In the genomic region with DNA sequence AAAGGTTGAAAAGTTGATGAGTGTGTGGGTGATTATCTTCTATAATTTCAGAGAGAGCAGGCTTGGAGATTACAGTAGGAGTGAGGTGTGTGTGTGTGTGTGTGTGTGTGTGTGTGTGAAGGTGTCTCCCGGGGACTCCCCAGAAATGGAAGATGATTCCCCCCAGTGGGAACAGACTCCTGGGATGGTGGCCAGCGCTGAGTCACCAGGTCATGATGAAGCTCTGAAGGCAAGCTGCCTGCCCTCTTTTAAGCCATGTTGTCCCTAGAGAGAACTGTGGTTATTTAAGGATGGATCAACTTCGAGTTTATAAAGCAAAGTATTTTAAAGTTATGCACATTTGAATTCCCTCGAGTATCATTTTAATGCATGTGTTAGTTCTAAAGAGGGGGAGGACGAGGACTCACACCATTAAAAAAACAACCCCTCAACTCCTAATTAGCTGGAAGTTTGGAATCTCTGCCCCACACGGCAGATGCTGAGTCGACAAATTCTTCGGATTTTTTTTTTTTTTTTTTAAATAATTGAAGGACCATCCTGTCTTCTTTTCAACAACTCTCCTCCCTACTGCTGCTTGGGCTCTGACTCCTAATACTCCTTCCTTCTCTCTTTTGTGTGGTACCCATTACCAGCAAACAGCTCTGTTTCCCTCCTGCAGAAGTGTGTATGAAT, we compare ENCODE assay signal across 16 mouse cellular contexts.
DNase-seq lines count a peak whose midpoint lies in the region; ATAC-seq and TF ChIP-seq lines count a peak whose summit lies in the region.
"Had no signal": no experiment of that assay in that cellular context is flagged by ENCODE, and none has a peak within 500 bp of the region (broad histone marks: within the 10 kb centered on the region; RNA-seq: fewer than 3 reads in every experiment).

No protein-coding gene starts in this region.

- POLR2A ChIA-PET in Patski (lab: Charles Lee), result no interaction called here

- no peaks in the 10 kb centered on the region for H3K27me3 ChIP-seq in kidney, embryonic 16.5 days (ENCODE audit: insufficient read depth, low read length)
- H3K27me3 ChIP-seq in C2C12 (ENCODE audit: control insufficient read depth, insufficient read depth, insufficient read length), result no peaks in the 10 kb centered on the region
- peaks cover 3% of the 10 kb centered on the region for H3K27me3 ChIP-seq in Patski
- H3K27me3 ChIP-seq in forebrain, embryonic 10.5 days (ENCODE audit: poor library complexity, severe bottlenecking), result peaks cover 9% of the 10 kb centered on the region; the same call in 1 of the 2 replicates
- H3K27me3 ChIP-seq: limb, embryonic 15.5 days had no signal

- DNase-seq in kidney, adult 18-20 months, result no peak
- peak; percentile 79 for DNase-seq in Patski (ENCODE audit: low read depth, low spot score)
- DNase-seq in gastrocnemius, postnatal 14 days, result peak; percentile 74
- DNase-seq in right cerebral cortex, postnatal 10 days (ENCODE audit: low spot score in 2 of 2), result no peak
- no peak for DNase-seq in forebrain, embryonic 10.5 days (ENCODE audit: extremely low spot score, low spot score)
- DNase-seq: cerebellum, adult 2 months; lung, adult 2 months; right cerebral cortex, adult 18-20 months; thymus, adult 18-20 months had no signal

- no peaks in the 10 kb centered on the region for H3K79me3 ChIP-seq in C2C12 (ENCODE audit: low read depth)

- ATAC-seq in kidney, embryonic 16.5 days (ENCODE audit: low FRiP score, low TSS enrichment), result peak; percentile 29; the same call in 1 of the 2 replicates
- ATAC-seq in Patski, result no peak

- peak overlapping the region; percentile 71 for H3K27ac ChIP-seq in kidney, embryonic 16.5 days (ENCODE audit: low read length)
- no peak overlapping the region for H3K27ac ChIP-seq in forebrain, embryonic 10.5 days
- H3K27ac ChIP-seq: heart, embryonic 10.5 days; layer of hippocampus, adult 2 months; limb, embryonic 15.5 days; midbrain, embryonic 10.5 days had no signal

- H3K9me3 ChIP-seq in kidney, embryonic 16.5 days (ENCODE audit: low read length), result no peaks in the 10 kb centered on the region
- H3K9me3 ChIP-seq in forebrain, embryonic 10.5 days, result no peaks in the 10 kb centered on the region
- H3K9me3 ChIP-seq: heart, embryonic 10.5 days; limb, embryonic 15.5 days; midbrain, embryonic 10.5 days had no signal

- TF ChIP-seq CTCF in C2C12 (IDR thresholded peaks at IDR 0.05; ENCODE audit: control insufficient read depth, insufficient read depth, insufficient read length) (no peak), Patski (IDR thresholded peaks at IDR 0.05) (no peak)

- H3K36me3 ChIP-seq in kidney, embryonic 16.5 days (ENCODE audit: insufficient read depth, low read length), result no peaks in the 10 kb centered on the region
- no peaks in the 10 kb centered on the region for H3K36me3 ChIP-seq in C2C12 (ENCODE audit: control insufficient read depth, insufficient read depth)
- no peaks in the 10 kb centered on the region for H3K36me3 ChIP-seq in forebrain, embryonic 10.5 days (replicated peaks)
- H3K36me3 ChIP-seq: heart, embryonic 10.5 days; limb, embryonic 15.5 days; midbrain, embryonic 10.5 days had no signal

- no peak overlapping the region for H3ac ChIP-seq in C2C12 (ENCODE audit: control insufficient read depth, insufficient read length, low read depth)

- CTCF ChIA-PET in Patski (lab: Charles Lee), result no interaction called here

- whole genome bisulfite sequencing in kidney, embryonic 16.5 days, result 46% methylated on average over 8 of the region's 8 CpGs
- WGBS in forebrain, embryonic 10.5 days, result 72% methylated on average over 8 of the region's 8 CpGs

- peaks cover 27% of the 10 kb centered on the region for H3K4me1 ChIP-seq in kidney, embryonic 16.5 days (ENCODE audit: insufficient read depth, low read length)
- peaks cover 33% of the 10 kb centered on the region for H3K4me1 ChIP-seq in forebrain, embryonic 10.5 days

- no peaks in the 10 kb centered on the region for H3K79me2 ChIP-seq in C2C12 (ENCODE audit: control insufficient read depth, insufficient read depth)

- H3K4me2 ChIP-seq in kidney, embryonic 16.5 days (replicated peaks; ENCODE audit: low read depth, low read length), result no peak overlapping the region
- H3K4me2 ChIP-seq: limb, embryonic 15.5 days had no signal

- in situ Hi-C loops in Patski (cut with MboI; ENCODE audit: low pct_unique_long_range_greater_than_20kb), result no loop called here

- no peak overlapping the region for H3K9ac ChIP-seq in kidney, embryonic 16.5 days (replicated peaks; ENCODE audit: low read length)
- H3K9ac ChIP-seq: limb, embryonic 15.5 days had no signal

- H3K4me3 ChIP-seq in kidney, embryonic 16.5 days (ENCODE audit: low read length), result no peak overlapping the region
- no peak overlapping the region for H3K4me3 ChIP-seq in C2C12 (ENCODE audit: insufficient read depth, poor library complexity, severe bottlenecking)
- H3K4me3 ChIP-seq in forebrain, embryonic 10.5 days, result no peak overlapping the region
- H3K4me3 ChIP-seq: erythroblast, embryonic 14.5 days; heart, embryonic 10.5 days; layer of hippocampus, adult 2 months; limb, embryonic 15.5 days; midbrain, embryonic 10.5 days had no signal

- intact Hi-C loops in gastrocnemius, postnatal 14 days (cut with DNase I; ENCODE audit: low total_unique reads), result no loop called here

TF ChIP-seq in C2C12, 6 proteins besides CTCF, POLR2A, EP300 and RAD21:
- TF ChIP-seq CEBPB (IDR thresholded peaks at IDR 0.05; ENCODE audit: low read depth) (no peak), MYOG (IDR thresholded peaks at IDR 0.05; ENCODE audit: control insufficient read depth, extremely low read depth, insufficient read length) (no peak), FOSL1 (IDR thresholded peaks at IDR 0.05; ENCODE audit: insufficient read depth, low read length, poor library complexity, severe bottlenecking) (peak; percentile 67), MYOD1 (IDR thresholded peaks at IDR 0.05; ENCODE audit: control insufficient read depth, insufficient read length, low read depth) (peak; percentile 17), USF1 (IDR thresholded peaks at IDR 0.05; ENCODE audit: low read depth) (no peak), MAX (IDR thresholded peaks at IDR 0.05) (no peak)
TF ChIP-seq in C2C12: peak in this region for 2.

Comparison
In these comparisons a context has a peak if more than half of its experiments do, and no peak if none do; other contexts are left out.
1. DNase-seq: peak in Patski (single experiment) and gastrocnemius, postnatal 14 days (single experiment); none in kidney, adult 18-20 months (single experiment), right cerebral cortex, postnatal 10 days (0 of 2) and forebrain, embryonic 10.5 days (single experiment).